Mouse (Mus musculus): ENCODE measurements around the gene Vmn2r65.

The Vmn2r65 gene

DNA sequence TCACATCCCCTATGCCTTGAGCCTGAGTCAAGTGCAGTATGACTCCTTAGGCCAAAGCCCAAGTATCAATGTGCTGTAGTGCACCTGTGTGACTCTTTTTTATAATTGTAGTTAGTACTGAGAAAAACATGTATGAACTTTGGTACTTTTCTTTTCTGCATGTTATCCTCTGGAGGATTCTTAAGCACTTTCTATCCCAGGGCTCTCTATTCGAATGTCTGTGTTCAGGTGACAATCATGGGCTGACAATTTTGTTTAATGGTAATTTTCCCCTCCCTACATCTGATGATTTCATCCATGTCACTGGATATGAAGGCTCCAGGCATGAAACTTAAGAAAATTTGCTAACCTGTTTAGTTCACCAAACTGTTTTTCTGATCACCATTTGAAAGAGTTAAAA is at the start of gene Vmn2r65:
Vmn2r65 (minus strand) TSS at position 101 of the 400 bp plus-strand sequence.
- no peak for DNase-seq (ENCODE audit: low read depth, low spot score)

DNA sequence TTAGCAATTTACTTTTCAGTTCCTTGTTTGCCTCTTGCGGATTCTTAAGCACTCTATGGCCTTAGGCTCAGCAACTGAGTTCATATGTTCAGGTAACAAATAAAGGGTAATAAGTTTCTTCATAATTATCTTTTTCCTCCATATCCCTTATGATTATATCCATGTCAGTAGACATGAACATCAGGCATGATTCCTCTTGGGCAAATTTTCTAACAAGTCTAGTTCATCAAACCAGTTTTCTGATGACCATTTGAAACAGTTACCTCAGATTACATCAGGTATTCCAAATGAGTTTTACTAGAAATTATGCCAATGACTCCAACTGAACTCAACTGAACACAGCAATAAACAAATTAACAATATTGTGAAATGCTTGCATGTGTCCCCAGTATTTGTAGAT is 48.3 kb upstream of the Vmn2r65 start, which contains the start of gene Vmn2r66:
Vmn2r66 (minus strand) TSS at position 101 of the 400 bp plus-strand sequence.
- DNase-seq (ENCODE audit: low read depth, low spot score) = no peak

DNA sequence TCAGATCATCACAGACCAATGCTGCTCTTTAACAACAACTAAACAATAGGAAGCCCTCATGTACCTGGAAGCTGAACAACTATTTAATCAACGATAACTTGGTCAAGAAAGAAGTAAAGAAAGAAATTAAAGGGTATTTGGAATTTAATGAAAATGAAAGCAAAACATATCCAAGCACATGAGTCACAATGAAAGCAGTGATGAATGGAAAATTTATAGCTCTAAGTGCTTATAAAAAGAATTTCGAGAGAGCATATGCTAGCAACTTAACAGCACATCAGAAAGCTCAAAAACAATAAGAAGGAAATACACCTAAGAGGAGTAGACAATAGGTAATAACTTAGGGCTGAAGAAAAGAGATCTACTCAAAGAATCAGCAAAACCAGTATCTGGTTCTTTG is 32.8 kb upstream of the Vmn2r65 start:
- no peak for DNase-seq (ENCODE audit: low read depth, low spot score)

All from brain, adult 2 months (tissue).